Mouse (Mus musculus) liver, embryonic 13.5 days (tissue): ENCODE measurements at regions not wholly inside any gene's neighbourhood (a gene's known extent, or its start where the extent isn't known, plus 50 kb on each side); places are given as distances from the start of the nearest gene placed in this dataset. TPM values are rescaled to one million over a fixed set of nuclear protein-coding genes. Genes with fewer than 3 reads are reported as not detected.

Experiments
- microRNA-seq: library from miRNA; unstranded; fragments of <30 nt; microRNA quantifications from one replicate; pipeline ENCODE4, GENCODE M21; 2016

Small RNA genes lying in the stretch of these regions (microRNA-seq; reads per million reads assigned to microRNA genes)
- gene Mir6363: not detected
